Mouse (Mus musculus) MEL (cell line): ENCODE data around the gene Chsy1. TPM values are rescaled to one million over a fixed set of nuclear protein-coding genes. Genes with fewer than 3 reads are reported as not detected.

ENCODE experiments used
- DNase-seq: peaks from one replicate; pipeline ENCODE4 v3.0.0; 2011; ENCODE audit warnings: low read depth, low spot score
- H3K27ac ChIP-seq: 2 replicates; pipeline ENCODE4 v1.5.1; 2012; ENCODE audit warnings: low read depth, mild to moderate bottlenecking, control low read depth, low read length, moderate library complexity; ENCODE audit not compliant: control insufficient read depth
- H3K27me3 ChIP-seq, 2 experiments: fragments of 150-350 bp in 1 of 2; sonication (generic) in 1 of 2; 2 replicates each; pipeline ENCODE4 v1.6.1; 2012; ENCODE audit warnings: low read length in 2 of 2, mild to moderate bottlenecking in 2 of 2, improper control_type of control experiment in 1 of 2, moderate library complexity in 1 of 2; ENCODE audit not compliant: insufficient read depth in 2 of 2, control insufficient read depth in 1 of 2
- H3K36me3 ChIP-seq, 2 experiments: 2 replicates each; pipeline ENCODE4 v1.6.1; 2012 to 2014; ENCODE audit warnings: low read length in 2 of 2, improper control_type of control experiment in 1 of 2, inconsistent platforms in 1 of 2, mild to moderate bottlenecking in 1 of 2; ENCODE audit not compliant: insufficient read depth in 2 of 2, control insufficient read depth in 1 of 2
- H3K4me1 ChIP-seq, 2 experiments: fragments of 150-350 bp in 1 of 2; sonication (generic) in 1 of 2; 2 replicates each; pipeline ENCODE4 v1.6.1; 2012; ENCODE audit warnings: low read length in 2 of 2, improper control_type of control experiment in 1 of 2, mild to moderate bottlenecking in 1 of 2; ENCODE audit not compliant: insufficient read depth in 2 of 2, control insufficient read depth in 1 of 2
- H3K4me3 ChIP-seq, 2 experiments: fragments of 150-350 bp in 1 of 2; sonication (generic) in 1 of 2; 2 replicates each; pipeline ENCODE4 v1.5.1; 2012; ENCODE audit warnings: low read depth in 2 of 2, low read length in 2 of 2, mild to moderate bottlenecking in 2 of 2, moderate library complexity in 2 of 2, control low read depth in 1 of 2, improper control_type of control experiment in 1 of 2; ENCODE audit not compliant: control insufficient read depth in 1 of 2, insufficient read depth in 1 of 2
- H3K79me2 ChIP-seq: 2 replicates; pipeline ENCODE4 v1.6.1; 2012; ENCODE audit warnings: mild to moderate bottlenecking, low read length, moderate library complexity; ENCODE audit not compliant: control insufficient read depth, poor library complexity, insufficient read depth
- H3K9ac ChIP-seq: 2 replicates; pipeline ENCODE4 v1.6.1; 2012; ENCODE audit warnings: low read depth, mild to moderate bottlenecking, control low read depth, low read length, moderate library complexity; ENCODE audit not compliant: control insufficient read depth, poor library complexity, severe bottlenecking
- H3K9me3 ChIP-seq: fragments of 150-350 bp; sonication (generic); replicated peaks from 2 replicates; pipeline ENCODE4 v1.6.1; 2012; ENCODE audit warnings: mild to moderate bottlenecking, low read length, improper control_type of control experiment, moderate library complexity; ENCODE audit not compliant: insufficient read depth
- BHLHE40 ChIP-seq: IDR thresholded peaks from 2 replicates; pipeline ENCODE4 v1.6.1; 2012; ENCODE audit warnings: low read depth, mild to moderate bottlenecking, inconsistent platforms, low read length, improper control_type of control experiment, borderline replicate concordance
- CHD1 ChIP-seq: IDR thresholded peaks from 2 replicates; pipeline ENCODE4 v1.6.1; 2012; ENCODE audit warnings: low read depth, mild to moderate bottlenecking, inconsistent platforms, low read length, improper control_type of control experiment
- E2F4 ChIP-seq: IDR thresholded peaks from 2 replicates; pipeline ENCODE4 v1.6.1; 2011; ENCODE audit warnings: low read depth, low read length, improper control_type of control experiment, borderline replicate concordance
- ELF1 ChIP-seq: IDR thresholded peaks from 2 replicates; pipeline ENCODE4 v1.6.1; 2014; ENCODE audit warnings: low read depth, mild to moderate bottlenecking, inconsistent platforms, low read length, improper control_type of control experiment, moderate library complexity
- EP300 ChIP-seq, 2 experiments: IDR thresholded peaks; 2 replicates each; pipeline ENCODE4 v1.6.1; 2011; ENCODE audit warnings: improper control_type of control experiment in 2 of 2, low read length in 2 of 2, low read depth in 1 of 2, mild to moderate bottlenecking in 1 of 2
- ETS1 ChIP-seq: IDR thresholded peaks from 2 replicates; pipeline ENCODE4 v1.6.1; 2012; ENCODE audit warnings: low read depth, mild to moderate bottlenecking, inconsistent platforms, low read length, improper control_type of control experiment, moderate library complexity
- GATA1 ChIP-seq: IDR thresholded peaks from 2 replicates; pipeline ENCODE4 v1.6.1; 2011; ENCODE audit warnings: low read depth, low read length, improper control_type of control experiment
- HCFC1 ChIP-seq: IDR thresholded peaks from 2 replicates; pipeline ENCODE4 v1.6.1; 2012; ENCODE audit warnings: low read depth, mild to moderate bottlenecking, inconsistent platforms, low read length, improper control_type of control experiment, moderate library complexity
- JUND ChIP-seq: IDR thresholded peaks from 2 replicates; pipeline ENCODE4 v1.6.1; 2011; ENCODE audit warnings: low read depth, mild to moderate bottlenecking, improper control_type of control experiment, low read length
- MEF2A ChIP-seq: IDR thresholded peaks from 2 replicates; pipeline ENCODE4 v1.6.1; 2014; ENCODE audit warnings: low read depth, mild to moderate bottlenecking, inconsistent platforms, low read length, improper control_type of control experiment; ENCODE audit not compliant: poor library complexity, insufficient replicate concordance, severe bottlenecking; ENCODE audit errors: extremely low read depth
- MYB ChIP-seq: IDR thresholded peaks from 2 replicates; pipeline ENCODE4 v1.6.1; 2011; ENCODE audit warnings: mild to moderate bottlenecking, low read depth, low read length, improper control_type of control experiment
- MYC ChIP-seq: IDR thresholded peaks from 2 replicates; pipeline ENCODE4 v1.6.1; 2011; ENCODE audit warnings: low read depth, mild to moderate bottlenecking, low read length, improper control_type of control experiment, moderate library complexity
- NELFE ChIP-seq: IDR thresholded peaks from 2 replicates; pipeline ENCODE4 v1.6.1; 2011; ENCODE audit warnings: low read depth, low read length, improper control_type of control experiment
- POLR2A ChIP-seq, 2 experiments: IDR thresholded peaks; 2 replicates each; pipeline ENCODE4 v1.6.1; 2011 to 2012; ENCODE audit warnings: low read length in 2 of 2, mild to moderate bottlenecking in 2 of 2, control low read depth in 1 of 2, improper control_type of control experiment in 1 of 2, low read depth in 1 of 2, moderate library complexity in 1 of 2; ENCODE audit not compliant: control insufficient read depth in 1 of 2, insufficient read depth in 1 of 2, poor library complexity in 1 of 2
- POLR2AphosphoS2 ChIP-seq: IDR thresholded peaks from 2 replicates; pipeline ENCODE4 v1.6.1; 2011; ENCODE audit warnings: low read length, improper control_type of control experiment
- POLR2AphosphoS5 ChIP-seq: IDR thresholded peaks from 2 replicates; pipeline ENCODE4 v1.6.1; 2012; ENCODE audit warnings: low read depth, borderline replicate concordance, mild to moderate bottlenecking, inconsistent platforms, low read length, moderate library complexity, mixed read lengths
- RAD21 ChIP-seq: IDR thresholded peaks from 2 replicates; pipeline ENCODE4 v1.6.1; 2011; ENCODE audit warnings: mild to moderate bottlenecking, low read depth, low read length, improper control_type of control experiment
- RCOR1 ChIP-seq: IDR thresholded peaks from 2 replicates; pipeline ENCODE4 v1.6.1; 2012; ENCODE audit warnings: low read depth, mild to moderate bottlenecking, inconsistent platforms, low read length, improper control_type of control experiment
- SMC3 ChIP-seq: IDR thresholded peaks from 2 replicates; pipeline ENCODE4 v1.6.1; 2011; ENCODE audit warnings: low read depth, low read length, improper control_type of control experiment
- TAL1 ChIP-seq: IDR thresholded peaks from 2 replicates; pipeline ENCODE4 v1.6.1; 2012; ENCODE audit warnings: mild to moderate bottlenecking, inconsistent platforms, low read length, moderate library complexity, mixed read lengths
- TBP ChIP-seq: IDR thresholded peaks from 2 replicates; pipeline ENCODE4 v1.8.0; 2011; ENCODE audit warnings: low read depth, low read length, improper control_type of control experiment
- UBTF ChIP-seq: IDR thresholded peaks from 2 replicates; pipeline ENCODE4 v1.6.1; 2012; ENCODE audit warnings: low read depth, mild to moderate bottlenecking, inconsistent platforms, low read length, improper control_type of control experiment, moderate library complexity, borderline replicate concordance; ENCODE audit not compliant: insufficient read depth
- USF1 ChIP-seq: IDR thresholded peaks from 2 replicates; pipeline ENCODE4 v1.6.1; 2014; ENCODE audit warnings: low read depth, mild to moderate bottlenecking, inconsistent platforms, low read length, improper control_type of control experiment, moderate library complexity
- ZC3H11A ChIP-seq: IDR thresholded peaks from 2 replicates; pipeline ENCODE4 v1.6.1; 2012; ENCODE audit warnings: low read depth, mild to moderate bottlenecking, inconsistent platforms, low read length, improper control_type of control experiment
- ZNF384 ChIP-seq: IDR thresholded peaks from 2 replicates; pipeline ENCODE4 v1.6.1; 2012; ENCODE audit warnings: low read depth, mild to moderate bottlenecking, inconsistent platforms, low read length, improper control_type of control experiment
- polyA plus RNA-seq, 2 experiments: library from polyadenylated mRNA; stranded (reverse) in 1 of 2; unstranded in 1 of 2; fragments of >175 nt in 1 of 2; fragments of >200 nt in 1 of 2; gene quantifications; 2 replicates each; pipeline versions ENCODE4 v1.2.1 to v1.2.4; 2012; ENCODE audit warnings: low replicate concordance in 2 of 2, low read depth in 1 of 2; ENCODE audit not compliant: insufficient read length in 2 of 2, insufficient read depth in 1 of 2, missing spikeins in 1 of 2
- total RNA-seq: library from RNA; depleted of rRNA; stranded (reverse); fragments of 300-350 nt; gene quantifications from 2 replicates; pipeline ENCODE4 v1.2.3, GENCODE M21; 2012

Gene Chsy1
- total and polyA plus RNA-seq, 3 experiments: 8.5 to 10.3 TPM; not detected in 1

DNA sequence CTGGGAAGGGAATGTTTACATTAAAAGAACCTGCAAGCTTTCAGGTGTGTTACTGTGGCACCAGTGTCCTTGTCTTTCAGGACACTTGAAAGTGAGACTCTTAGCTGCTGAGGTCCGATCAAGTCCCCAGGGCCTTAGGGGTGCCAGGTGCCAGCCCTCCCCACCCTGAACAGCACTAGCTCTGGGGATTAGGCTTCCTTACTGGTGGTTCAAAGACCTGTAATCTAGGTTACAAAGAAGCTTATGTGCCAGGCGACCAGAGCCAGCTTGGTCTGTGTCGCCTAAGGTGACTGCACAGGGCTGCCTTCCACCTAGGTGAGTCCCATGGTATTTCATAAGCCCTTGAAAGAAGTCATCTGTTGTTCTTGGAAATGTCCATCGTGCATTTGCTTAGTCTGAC, 66.9 kb downstream of the Chsy1 start:
- no peak for TF ChIP-seq MYB
- TF ChIP-seq TAL1: no peak
- TF ChIP-seq E2F4: no peak
- no peak for TF ChIP-seq JUND
- Histone ChIP-seq H3K36me3 (no peaks in the 10 kb centered on the region; a peak in 1 of 4 replicates), H3K4me3 (no peak overlapping the region), H3K4me1 (no peaks in the 10 kb centered on the region), H3K27ac (no peak overlapping the region), H3K9me3 (no peaks in the 10 kb centered on the region), H3K9ac (no peak overlapping the region), H3K79me2 (no peaks in the 10 kb centered on the region), H3K27me3 (no peaks in the 10 kb centered on the region)
- no peak for DNase-seq

DNA sequence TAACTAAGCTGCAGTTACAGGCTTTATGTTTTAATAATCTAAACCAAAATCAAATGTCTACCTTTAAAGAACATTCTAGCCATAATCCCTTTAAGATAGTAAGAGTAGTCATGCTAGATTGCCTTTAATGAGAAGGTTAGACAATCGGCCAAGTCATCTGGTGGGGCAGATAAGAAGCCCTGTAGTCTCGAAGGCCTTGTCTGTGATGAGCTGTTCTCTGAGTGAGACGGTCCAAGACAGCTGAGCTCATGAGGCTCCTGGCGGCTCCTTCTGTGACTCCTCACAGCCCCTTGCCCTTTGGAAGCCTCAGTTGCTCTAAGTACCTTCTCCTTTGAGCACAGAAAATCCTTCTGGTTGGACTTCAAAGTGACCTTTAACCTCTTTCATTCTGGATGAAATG, 67.6 kb downstream of the Chsy1 start:
- no peaks in the 10 kb centered on the region; a peak in 1 of 4 replicates for H3K36me3 ChIP-seq
- no peaks in the 10 kb centered on the region for H3K9me3 ChIP-seq
- TF ChIP-seq MYC (no peak), NELFE (no peak), GATA1 (no peak), ZC3H11A (no peak), POLR2AphosphoS5 (no peak), BHLHE40 (no peak), ZNF384 (no peak), HCFC1 (no peak), SMC3 (no peak), RCOR1 (no peak), POLR2A (IDR thresholded peaks at IDR 0.05; ENCODE audit: control insufficient read depth in 1 of 2, insufficient read depth in 1 of 2, low read depth in 1 of 2, low read length in 2 of 2, poor library complexity in 1 of 2) (no peak), EP300 (IDR thresholded peaks at IDR 0.05; ENCODE audit: low read depth in 1 of 2, low read length in 2 of 2) (no peak), E2F4 (no peak)
- no peak overlapping the region for H3K27ac ChIP-seq
- no peaks in the 10 kb centered on the region for H3K79me2 ChIP-seq
- no peaks in the 10 kb centered on the region for H3K4me1 ChIP-seq
- DNase-seq: no peak
- no peak overlapping the region for H3K9ac ChIP-seq
- H3K27me3 ChIP-seq: no peaks in the 10 kb centered on the region
- no peak overlapping the region for H3K4me3 ChIP-seq

DNA sequence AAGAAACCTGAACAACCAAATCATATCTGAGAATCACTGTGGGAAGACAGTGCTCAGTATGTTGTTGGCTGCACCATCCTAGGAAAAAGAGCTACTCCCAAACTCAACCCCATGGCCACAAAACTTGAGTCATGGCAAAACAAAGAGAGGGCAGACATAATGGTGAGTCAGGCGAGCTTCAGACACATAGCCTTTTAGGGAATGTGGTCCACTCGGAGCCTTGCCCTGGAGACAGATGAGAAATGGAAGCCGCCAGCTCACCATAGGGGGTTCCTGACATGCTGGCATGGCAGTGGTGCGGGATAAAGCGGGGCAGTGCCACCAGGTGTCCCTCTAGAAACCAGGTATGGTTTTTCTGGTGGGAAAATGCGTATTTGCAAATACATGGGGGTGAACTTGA, 68.8 kb downstream of the Chsy1 start:
- Histone ChIP-seq H3K4me3 (no peak overlapping the region), H3K27me3 (no peaks in the 10 kb centered on the region), H3K36me3 (no peaks in the 10 kb centered on the region; a peak in 1 of 4 replicates), H3K4me1 (no peaks in the 10 kb centered on the region), H3K9me3 (no peaks in the 10 kb centered on the region), H3K27ac (no peak overlapping the region), H3K9ac (no peak overlapping the region), H3K79me2 (no peaks in the 10 kb centered on the region)
- DNase-seq: no peak
- no peak for TF ChIP-seq ETS1
- TF ChIP-seq RAD21: no peak
- TF ChIP-seq GATA1: no peak
- TF ChIP-seq RCOR1: no peak
- no peak for TF ChIP-seq E2F4
- TF ChIP-seq SMC3: no peak
- no peak for TF ChIP-seq BHLHE40
- no peak for TF ChIP-seq USF1
- no peak for TF ChIP-seq EP300 (IDR thresholded peaks at IDR 0.05; ENCODE audit: low read depth in 1 of 2, low read length in 2 of 2)
- TF ChIP-seq CHD1: no peak
- TF ChIP-seq UBTF: no peak
- no peak for TF ChIP-seq POLR2AphosphoS2
- TF ChIP-seq MEF2A: no peak
- no peak for TF ChIP-seq POLR2A (IDR thresholded peaks at IDR 0.05; ENCODE audit: control insufficient read depth in 1 of 2, insufficient read depth in 1 of 2, low read depth in 1 of 2, low read length in 2 of 2, poor library complexity in 1 of 2)
- TF ChIP-seq ZC3H11A: no peak
- no peak for TF ChIP-seq NELFE
- TF ChIP-seq TBP: no peak
- TF ChIP-seq ELF1: no peak
